Mouse (Mus musculus): Measurements from ENCODE around the gene Dgkg.

Gene Dgkg

DNA sequence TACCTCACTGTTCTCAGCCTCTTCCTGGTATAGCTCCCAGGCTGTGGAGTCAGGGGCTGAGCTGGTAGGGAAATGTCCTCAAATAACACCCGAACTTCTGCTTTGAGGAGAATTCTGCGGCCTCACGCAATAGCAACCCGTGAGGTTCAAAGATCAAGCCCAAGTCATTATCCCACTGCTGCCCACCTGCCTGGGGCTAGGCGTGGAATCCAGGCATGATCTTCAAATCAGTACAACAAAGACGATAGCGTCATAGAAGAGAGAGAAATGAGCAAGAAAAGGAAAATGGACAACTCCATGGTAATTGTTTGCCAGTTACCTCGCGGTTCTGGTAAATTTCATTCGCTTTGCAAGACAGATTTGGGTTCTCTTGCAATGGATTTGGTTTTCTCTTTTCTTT lies 109.3 kb downstream of the Dgkg start:
- no peak for DNase-seq (ENCODE audit: low spot score in 2 of 2)

DNA sequence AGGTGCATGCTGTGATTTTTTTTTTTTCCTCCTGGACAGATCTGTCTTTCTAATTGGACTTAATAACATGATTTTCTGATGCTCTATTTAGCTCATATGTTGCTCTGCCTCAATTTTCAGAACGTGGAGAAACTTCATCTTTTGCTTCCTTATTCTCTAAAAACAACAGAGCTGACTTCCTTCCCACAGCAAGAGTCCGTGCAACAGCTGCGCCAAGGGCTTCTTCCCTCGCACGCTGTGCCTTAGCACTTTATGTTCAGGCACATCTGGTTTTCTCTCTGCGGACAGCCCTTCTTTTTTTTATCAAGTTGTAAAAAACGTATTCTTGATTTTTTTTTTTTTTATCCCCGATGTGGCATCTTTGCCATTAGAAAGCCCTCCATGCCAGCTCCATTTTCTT lies 111.2 kb downstream of the Dgkg start:
- no peak for DNase-seq (ENCODE audit: low spot score in 2 of 2)

DNA sequence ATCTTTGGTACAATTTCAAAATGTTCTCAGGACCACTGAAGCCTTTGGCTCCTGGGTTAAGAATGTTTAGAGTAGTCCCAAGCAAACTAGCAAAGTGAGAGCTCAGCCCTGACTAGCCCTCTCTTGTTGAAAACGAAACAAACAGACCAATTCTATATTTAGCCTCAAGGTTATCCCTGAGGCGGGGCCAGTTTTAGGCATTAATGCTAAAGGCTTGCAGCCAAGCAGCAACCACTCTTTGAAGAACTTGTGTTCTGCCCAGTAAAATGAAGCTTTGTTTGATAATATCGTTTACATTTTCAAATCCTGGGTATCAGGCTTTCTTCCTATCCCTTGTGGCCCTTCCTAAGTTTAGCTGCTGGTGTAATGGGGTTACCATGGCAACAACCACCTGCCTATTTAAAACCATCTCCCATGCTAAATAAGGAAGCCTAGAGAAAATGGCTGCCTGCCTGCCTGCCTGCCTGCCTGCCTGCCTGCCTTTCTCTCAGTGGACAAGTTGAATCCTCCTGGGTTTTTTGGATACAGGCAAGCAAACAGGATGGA lies 111.9 kb downstream of the Dgkg start:
- DNase-seq (ENCODE audit: low spot score in 2 of 2), result peak; percentile 33 to 36

DNA sequence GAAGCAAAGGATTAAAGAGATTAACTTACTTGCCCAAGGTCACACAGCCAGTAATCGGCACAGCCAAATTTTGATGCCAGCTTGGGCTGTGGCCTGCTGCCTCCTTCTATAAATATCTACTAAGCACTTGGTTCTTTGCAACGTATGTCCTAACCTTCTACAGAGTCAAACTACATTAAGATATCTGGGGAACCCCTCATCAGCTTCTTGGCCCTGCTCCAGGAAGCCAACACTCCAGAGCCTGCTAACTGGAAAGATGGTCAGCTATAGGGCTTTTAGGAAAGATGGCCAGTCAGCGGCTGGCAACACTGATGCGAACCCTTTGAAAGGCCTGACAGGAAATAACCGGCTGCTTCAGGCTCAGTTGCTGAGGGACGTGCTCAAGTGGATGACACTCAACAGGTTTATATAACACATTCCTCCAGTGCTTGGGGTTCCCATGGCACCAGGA lies 114.3 kb downstream of the Dgkg start:
- no peak for DNase-seq (ENCODE audit: low spot score in 2 of 2)

DNA sequence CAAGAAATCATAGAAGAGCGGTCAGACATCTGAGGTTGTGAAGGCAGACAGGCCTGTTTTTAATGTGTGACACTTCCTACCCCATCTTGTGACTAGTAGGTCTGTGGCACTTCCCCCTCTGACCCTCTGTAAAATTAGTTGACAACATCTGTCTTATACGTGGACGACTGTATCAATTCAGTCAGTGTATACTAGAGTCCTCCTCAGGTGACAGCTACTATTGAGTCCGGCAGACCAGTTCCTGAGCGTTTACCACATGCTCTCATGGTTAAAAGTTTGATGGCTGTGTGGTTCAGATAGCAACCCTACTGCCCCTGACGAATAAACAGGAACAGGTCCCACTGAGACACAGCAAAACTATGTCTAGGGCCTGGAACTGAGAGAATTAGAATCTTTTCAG lies 117.7 kb downstream of the Dgkg start:
- no peak for DNase-seq (ENCODE audit: low spot score in 2 of 2)

DNA sequence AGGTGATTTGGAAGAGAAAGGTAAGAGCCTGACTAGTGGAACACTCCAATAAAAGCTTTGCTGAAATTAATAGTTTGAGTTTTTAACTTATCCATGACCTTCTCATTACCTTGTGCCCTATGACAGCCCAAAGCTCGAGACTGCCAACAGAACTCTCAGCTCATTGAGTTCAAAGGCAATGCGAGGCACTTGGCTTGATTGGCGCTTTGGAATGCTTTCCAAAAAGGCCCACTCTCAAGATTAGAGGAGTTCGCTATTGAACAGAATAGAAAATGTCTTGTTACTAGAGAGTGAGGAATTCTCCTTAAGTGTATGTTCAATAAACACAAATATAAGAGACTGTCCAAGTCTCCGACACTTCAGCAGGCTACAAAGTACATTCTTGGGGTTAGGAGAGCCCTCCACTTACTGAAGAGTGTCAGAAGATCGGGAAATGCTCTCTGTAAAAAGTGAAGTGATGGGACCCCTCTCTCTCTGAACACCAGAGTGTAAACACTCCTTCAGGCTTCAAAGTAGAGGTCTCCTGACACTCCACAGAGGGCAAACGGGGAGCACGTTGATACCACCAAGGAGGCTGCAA lies 120.3 kb downstream of the Dgkg start:
- DNase-seq (ENCODE audit: low spot score in 2 of 2), result no peak

DNA sequence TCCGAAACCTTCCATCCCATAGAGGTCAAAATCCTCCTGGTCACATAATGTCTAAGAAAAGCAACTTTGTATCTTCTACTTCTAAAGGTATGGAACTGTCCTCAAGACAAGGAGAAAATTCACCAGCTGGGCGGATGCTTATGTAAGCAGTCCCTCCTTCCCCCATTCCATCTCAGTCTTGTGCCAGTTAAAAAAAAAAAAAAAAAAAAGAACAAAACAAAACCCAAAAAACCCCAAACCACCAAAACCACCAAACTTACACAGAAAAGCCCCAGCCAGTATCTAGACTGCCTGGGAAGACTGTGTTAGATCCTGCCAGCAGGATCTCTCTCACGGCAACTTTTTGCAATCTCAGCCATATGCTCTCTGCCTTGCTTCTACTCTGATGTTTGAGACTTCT lies 123.9 kb downstream of the Dgkg start:
- DNase-seq (ENCODE audit: low spot score in 2 of 2), result no peak

DNA sequence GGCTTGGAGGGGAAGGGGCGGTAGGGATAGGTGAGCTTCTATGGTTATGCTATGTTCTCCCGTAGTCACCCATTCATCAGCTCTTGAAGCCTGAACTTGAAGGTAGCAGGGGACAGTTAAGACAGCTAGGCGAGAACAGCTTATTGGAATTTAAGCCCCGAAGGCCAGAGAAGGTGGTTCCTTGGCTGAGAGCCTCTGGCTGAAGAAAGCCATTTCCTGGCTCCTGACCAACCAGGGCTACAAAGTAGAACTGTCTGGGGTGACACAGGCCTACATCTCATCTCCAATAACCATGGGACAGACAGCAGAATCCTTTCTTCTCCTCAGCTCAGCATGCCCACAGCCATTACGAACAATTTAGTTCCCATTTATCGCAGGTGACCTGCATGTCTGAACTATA lies 125.2 kb downstream of the Dgkg start:
- DNase-seq (ENCODE audit: low spot score in 2 of 2), result no peak

DNA sequence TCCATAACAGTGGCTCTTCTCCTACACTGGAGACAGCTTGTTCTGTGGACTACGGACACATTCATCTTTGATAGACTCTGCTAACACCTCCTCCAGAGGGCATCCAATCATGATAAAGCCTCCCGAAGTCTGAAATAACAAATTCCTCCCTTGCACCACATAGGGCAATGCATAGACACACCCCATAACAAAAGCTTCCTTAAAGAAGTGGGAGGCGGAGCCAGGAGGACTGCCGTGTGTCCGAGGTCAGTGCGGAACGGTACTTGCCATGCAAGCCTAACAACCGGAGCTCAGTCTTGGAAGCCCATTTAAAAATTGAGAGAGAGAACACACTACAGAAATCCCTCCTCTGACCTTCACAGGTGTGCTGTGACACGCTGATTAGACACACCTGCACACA lies 126.0 kb downstream of the Dgkg start:
- no peak for DNase-seq (ENCODE audit: low spot score in 2 of 2)

DNA sequence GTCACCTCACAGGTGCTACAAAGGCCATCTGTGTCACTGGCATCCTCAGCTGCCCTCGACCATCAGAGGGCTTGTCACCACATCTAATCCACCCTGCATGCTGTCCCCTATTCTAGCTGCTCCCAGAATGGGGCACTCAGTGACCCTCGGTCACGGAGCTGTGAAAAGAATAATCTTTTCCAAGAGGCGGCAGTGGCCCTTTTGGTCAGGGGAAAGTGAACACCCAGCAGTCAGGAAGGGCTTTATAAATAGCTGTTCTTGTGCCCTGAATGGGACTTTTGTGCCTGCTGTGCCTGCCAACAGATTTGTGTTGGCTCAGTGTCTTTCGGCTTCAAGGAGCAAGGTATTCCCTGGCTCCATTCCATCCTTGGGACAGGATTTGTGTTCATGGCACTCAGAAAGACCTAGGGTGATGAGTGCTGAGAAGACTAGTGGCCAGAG lies 129.5 kb downstream of the Dgkg start:
- DNase-seq (ENCODE audit: low spot score in 2 of 2), result no peak

DNA sequence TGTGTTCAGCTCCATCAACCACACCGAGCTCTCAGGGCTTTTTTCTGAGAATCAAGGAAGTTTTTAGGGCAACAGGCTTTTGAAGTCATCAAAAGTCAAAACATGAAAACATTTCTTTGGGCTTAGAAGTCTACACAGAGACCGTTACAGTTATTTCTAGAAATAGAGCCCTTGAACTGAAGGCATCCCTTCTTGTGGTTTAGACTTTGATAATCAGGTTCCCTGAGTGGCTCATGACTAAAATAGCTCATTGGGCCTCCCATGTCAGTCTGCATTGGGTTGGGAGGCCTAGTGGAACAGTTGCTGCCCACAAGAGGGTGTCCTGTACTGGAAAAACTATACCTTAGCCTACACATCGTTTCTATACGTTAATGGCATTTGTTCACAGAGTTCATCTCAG lies 130.6 kb downstream of the Dgkg start:
- no peak for DNase-seq (ENCODE audit: low spot score in 2 of 2)

DNA sequence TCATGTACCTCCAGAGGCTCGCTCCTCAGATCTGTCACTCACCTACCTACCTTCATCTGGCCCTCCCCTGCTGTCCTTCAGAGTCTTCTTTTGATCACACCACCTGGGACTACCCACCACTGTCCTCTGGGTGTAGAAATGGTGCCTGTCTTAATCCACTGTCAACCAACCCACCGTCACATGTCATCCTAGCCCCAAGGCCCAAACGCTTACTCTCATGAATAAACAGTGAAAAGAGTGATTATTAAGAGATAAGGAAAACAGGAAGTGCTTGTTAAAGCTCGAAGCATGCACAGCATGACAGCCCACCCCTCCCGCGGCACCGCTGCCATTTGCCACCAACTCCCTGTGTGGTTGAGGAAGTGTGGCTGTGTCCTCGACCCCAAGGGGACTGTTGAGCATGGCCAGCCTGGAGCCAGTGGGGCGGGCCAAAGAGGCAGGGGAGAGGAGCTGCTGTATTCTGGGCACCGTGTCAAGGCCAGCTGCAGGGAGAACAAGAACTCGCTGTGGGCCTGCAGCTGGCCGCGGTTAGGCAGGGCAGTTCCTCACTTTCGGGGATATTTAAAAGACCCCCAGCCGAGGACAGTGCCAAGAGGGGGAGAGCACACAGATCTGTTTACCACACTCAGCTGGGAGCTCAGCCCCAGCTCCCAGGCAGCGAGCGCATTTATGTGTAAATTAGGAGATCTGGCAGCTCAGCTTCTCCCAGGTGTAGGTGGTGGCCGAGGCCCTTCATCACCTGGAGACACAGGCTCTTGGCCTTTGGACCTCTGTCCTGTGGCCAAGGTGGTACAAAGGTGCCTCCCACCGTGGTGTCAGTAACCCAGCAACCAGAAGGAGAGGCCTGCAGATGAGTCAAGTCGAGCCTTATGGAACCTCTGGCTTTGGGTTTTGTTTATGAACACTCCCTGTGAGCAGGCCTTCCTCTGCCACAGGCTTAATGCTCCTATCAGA lies 139.3 kb downstream of the Dgkg start:
- DNase-seq (ENCODE audit: low spot score in 2 of 2), result no peak

DNA sequence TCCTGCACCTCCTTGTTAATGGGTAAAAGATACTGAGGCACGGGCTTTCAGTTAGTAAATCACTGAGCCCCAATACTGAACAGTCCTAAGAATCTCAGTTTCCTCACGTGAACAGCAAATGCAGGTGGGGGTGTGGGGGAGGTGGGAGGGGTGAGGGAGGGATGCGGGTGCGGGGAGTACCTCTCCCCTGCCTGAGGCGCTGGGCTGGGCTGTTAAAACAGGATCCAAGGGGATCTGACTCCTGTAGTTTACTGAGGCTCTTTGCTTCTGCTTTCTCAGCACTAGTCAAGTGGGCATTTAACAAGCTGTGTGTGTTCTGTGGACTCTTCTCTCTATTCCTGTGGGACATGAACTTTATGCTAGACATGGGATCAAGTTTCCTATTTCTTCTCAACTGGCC lies 141.5 kb downstream of the Dgkg start:
- no peak for DNase-seq (ENCODE audit: low spot score in 2 of 2)

DNA sequence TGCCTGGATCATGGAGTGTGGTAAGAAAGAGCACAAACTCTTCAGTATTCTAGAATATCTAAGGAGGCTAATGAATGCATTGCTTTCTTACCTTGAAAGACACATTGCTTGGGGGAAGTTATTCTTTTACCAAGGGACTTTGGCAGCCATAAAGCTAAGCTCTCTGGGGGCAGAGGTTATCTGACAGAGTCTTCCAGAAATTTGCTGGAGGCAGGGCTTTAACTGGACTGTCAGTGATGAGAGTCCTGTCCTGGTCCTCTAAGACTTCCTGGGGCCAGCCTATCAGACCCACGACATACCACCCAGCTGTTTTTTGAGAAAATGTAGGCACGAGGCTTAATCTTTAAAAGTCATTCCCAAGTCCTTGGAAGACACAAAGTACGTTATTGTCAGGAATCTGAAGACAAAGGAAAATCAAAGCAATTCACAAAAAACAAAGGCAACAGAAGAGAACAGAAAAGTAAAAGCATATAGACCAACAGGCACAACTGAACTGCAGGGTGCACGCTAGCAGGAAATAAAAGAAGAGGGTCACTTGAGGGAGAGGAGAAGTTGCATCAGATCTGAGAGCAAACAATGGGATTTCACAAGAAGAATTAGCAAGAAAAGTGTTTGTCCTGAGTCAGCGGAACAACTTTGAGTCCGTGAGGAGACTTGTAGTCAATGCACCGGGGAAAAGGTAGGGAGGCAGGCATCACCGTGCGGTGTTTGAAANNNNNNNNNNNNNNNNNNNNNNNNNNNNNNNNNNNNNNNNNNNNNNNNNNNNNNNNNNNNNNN lies 146.0 kb downstream of the Dgkg start:
- no peak for DNase-seq (ENCODE audit: low spot score in 2 of 2)

DNA sequence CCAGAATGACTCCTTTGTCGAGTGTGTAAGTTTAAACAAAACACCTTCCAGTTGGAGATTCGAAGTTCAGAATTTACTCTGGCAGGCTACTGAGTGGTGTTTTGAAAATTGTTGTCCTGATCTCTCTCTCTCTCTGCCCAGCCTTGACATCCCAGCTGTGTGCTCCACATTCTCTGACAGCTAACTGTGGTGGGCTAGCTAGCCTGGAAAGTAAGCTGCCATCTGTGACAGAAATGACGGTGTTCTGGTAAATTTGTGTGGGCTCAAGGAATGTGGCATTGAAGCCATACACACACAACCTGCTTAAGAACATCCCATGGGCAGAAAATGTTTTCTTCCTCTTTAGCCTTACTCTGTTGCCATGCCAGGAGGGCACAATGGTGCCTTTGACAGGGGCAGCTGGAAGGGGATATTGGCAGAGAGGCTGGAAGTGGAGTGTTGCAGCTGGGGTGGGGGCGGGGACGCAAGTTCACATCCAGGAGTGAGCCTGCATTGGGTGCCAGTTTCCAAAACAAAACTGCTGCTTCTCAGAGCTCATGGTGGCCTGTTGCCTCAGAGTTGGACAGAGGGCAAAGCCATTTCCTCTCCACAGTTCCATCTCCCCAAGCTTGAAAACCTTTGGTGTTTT lies 148.0 kb downstream of the Dgkg start:
- DNase-seq (ENCODE audit: low spot score in 2 of 2), result no peak

DNA sequence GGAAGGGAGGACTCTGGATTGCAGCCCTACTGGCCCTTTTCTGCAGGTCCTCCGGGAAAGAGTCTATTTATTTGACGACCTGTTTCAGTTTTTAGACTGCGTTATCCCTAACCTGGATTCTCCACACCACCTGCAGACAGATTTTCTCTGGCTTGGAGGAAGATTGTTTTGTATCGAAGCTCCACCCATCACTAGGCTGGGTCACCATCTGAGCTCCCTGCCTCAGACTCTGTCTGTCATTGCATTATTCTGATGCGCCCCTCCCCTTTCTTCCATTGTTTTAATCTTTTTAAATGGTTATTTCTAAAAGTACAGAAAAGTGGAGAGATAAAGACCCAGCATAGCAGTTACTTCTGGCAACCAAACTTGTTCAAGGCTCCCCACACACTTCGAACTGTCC lies 151.4 kb downstream of the Dgkg start:
- no peak for DNase-seq (ENCODE audit: low spot score in 2 of 2)

DNA sequence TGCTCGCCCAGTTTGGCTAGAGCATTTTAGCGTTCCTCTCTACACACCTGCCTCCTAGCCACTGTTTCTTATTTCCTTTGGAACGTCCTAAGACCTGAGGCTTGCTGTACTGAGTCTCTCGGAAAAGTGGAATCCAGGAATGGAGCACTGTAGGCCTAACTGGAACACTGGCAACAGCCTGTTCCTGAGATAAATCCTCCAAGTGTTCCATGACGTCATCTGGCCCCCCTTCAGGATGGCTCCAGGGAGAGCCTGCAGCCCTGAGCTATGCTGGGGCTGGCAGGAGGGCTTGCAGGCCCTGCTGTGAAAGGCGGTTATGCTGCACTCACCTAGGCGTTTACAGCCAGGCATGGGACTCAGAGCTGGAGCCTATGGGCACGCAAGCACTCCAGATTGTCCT lies 152.2 kb downstream of the Dgkg start:
- no peak for DNase-seq (ENCODE audit: low spot score in 2 of 2)

DNA sequence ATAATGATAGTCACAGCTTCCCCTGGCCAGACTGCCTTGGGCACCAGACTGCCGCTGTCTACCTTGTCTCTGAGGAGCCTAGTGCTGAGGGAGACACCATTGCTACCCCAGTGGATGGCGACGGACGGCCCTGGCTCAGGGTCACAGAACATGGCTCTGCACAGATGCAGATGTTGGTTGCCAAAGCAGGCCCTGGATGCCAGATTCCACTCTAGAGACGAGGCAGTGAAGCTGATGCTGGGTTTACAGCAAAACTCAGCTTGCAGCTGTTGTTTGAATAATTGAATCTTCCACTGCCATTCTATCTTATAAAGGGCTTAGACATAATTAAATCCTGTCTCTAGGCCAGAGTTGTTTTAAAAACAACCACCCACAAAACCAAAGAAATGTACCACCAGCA lies 153.0 kb downstream of the Dgkg start:
- DNase-seq (ENCODE audit: low spot score in 2 of 2), result no peak

DNA sequence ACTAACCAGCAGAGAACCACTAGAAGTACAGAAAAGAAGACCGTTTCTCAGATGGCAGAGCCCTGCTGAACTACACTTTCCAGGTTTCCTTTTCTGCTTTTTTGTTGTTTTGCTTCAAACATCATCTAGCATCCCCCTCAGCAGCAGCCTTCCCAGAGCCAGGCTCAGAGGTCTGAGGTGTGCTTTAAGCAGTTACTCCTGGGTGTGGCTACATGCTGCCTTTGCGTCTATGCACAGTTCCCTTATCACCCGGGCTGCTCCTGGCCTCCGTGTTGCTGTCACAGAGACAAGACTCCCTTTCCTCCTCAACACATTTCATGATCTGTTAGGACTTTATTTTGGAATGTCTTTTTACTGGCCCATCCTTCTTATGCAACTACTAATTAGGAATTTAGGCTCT lies 153.6 kb downstream of the Dgkg start:
- no peak for DNase-seq (ENCODE audit: low spot score in 2 of 2)

DNA sequence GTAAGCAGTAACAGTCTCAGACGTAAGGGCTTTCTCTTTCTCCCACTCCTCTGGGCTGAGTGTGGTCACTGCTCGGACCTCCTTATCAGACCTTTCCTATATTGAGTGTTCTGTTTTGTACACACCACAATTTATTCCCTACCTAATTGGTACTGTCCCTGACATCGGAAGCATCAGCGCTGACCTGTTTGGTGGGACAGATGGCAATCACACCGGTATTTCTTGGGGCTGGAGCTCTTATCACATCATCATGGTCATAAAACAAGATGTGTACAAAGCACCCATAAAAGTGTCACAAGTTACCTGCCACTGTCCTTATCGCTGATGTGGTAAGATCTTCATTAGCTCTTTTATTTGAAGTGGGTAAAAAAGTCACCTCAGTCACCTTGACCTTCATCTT lies 155.2 kb downstream of the Dgkg start:
- no peak for DNase-seq (ENCODE audit: low spot score in 2 of 2)

DNA sequence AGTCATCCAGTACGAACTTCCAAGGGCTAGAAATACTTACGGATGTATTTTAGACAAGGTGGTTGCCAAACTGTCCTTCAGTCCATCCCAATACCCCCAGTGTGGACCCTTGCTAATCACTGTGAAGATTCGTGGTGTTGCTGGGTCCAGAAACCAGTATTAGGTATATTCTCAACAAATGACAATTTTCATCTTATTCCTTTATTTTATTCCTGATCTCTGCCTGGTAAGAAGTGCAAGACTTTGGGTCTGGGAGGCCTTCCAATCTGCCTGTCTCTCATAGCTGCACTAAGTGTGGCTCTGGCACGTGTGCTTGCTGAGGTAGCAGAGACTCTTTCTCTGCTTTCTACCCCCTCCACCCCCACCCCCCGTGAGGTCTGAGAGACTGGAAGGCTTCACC lies 156.5 kb downstream of the Dgkg start:
- no peak for DNase-seq (ENCODE audit: low spot score in 2 of 2)

DNA sequence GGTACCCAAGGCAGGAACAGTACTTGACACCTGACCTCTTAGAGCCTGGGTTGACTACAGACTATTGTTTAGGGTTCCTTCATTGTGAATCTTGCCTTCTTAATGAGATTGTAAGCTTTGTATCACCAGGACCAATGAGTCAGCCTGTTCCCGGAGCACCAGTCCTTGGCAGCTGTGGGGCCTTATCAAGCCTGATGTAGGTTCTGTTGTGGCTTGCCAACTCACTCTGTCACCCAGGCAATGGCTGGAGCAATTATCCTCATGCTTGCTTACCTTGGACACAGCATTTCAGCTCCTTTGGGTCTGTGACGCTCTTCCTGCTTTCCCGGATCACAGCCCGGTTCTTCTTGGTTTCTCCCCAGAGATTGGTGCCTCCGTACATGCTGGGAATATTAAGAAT lies 157.1 kb downstream of the Dgkg start:
- DNase-seq (ENCODE audit: low spot score in 2 of 2), result no peak
